Mouse (Mus musculus) erythroblast, embryonic 14.5 days (primary cell): ENCODE measurements around the gene Ltn1. TPM values are rescaled to one million over a fixed set of nuclear protein-coding genes. Genes with fewer than 3 reads are reported as not detected.

Experiments
- H3K27me3 ChIP-seq: 2 replicates; pipeline ENCODE4 v1.6.1; 2012; ENCODE audit warnings: inconsistent platforms; ENCODE audit not compliant: control insufficient read depth
- H3K36me3 ChIP-seq: 2 replicates; pipeline ENCODE4 v1.6.1; 2012; ENCODE audit warnings: mild to moderate bottlenecking, inconsistent platforms; ENCODE audit not compliant: control insufficient read depth
- H3K4me1 ChIP-seq: 2 replicates; pipeline ENCODE4 v1.6.1; 2012; ENCODE audit warnings: inconsistent platforms; ENCODE audit not compliant: control insufficient read depth
- H3K4me3 ChIP-seq: replicated peaks from 2 replicates; pipeline ENCODE3; 2012; ENCODE audit warnings: moderate library complexity, mild to moderate bottlenecking, inconsistent platforms
- H3K9me3 ChIP-seq: 2 replicates; pipeline ENCODE4 v1.6.1; 2012; ENCODE audit warnings: low read length, inconsistent platforms, mixed read lengths; ENCODE audit not compliant: control insufficient read depth
- GATA1 ChIP-seq: IDR thresholded peaks from 2 replicates; pipeline ENCODE4 v1.6.1; 2012; ENCODE audit warnings: low read length, inconsistent platforms, mixed read lengths
- TAL1 ChIP-seq: IDR thresholded peaks from 3 replicates; pipeline ENCODE4 v1.6.1; 2012; ENCODE audit warnings: low read length, inconsistent platforms, mixed read lengths
- polyA plus RNA-seq: library from polyadenylated mRNA; stranded (reverse); fragments of >175 nt; gene quantifications from 2 replicates; pipeline ENCODE4 v1.2.3, GENCODE M21; 2012

Ltn1 gene
- polyA plus RNA-seq, 1 experiment = 0.07 TPM

- TF ChIP-seq GATA1 = no peak
- no peak for TF ChIP-seq TAL1
- H3K27me3 ChIP-seq = no peaks in the 10 kb centered on the region
- no peak overlapping the region for H3K4me3 ChIP-seq
- H3K4me1 ChIP-seq = no peaks in the 10 kb centered on the region
- no peaks in the 10 kb centered on the region for H3K9me3 ChIP-seq
- H3K36me3 ChIP-seq = peaks cover 28% of the 10 kb centered on the region
Measured at GRCm38 (mm10) chr16:87364231-87364630, 68.2 kb downstream of the Ltn1 start.

GRCm38 (mm10) chr16:87360096-87360495 lies 72.3 kb downstream of the Ltn1 start:
- Histone ChIP-seq H3K36me3 (peaks cover 34% of the 10 kb centered on the region), H3K4me1 (no peaks in the 10 kb centered on the region; the same call in 1 of the 2 replicates), H3K4me3 (no peak overlapping the region), H3K9me3 (no peaks in the 10 kb centered on the region), H3K27me3 (no peaks in the 10 kb centered on the region)
- no peak for TF ChIP-seq GATA1
- no peak for TF ChIP-seq TAL1

GRCm38 (mm10) chr16:87354748-87355147 lies 77.7 kb downstream of the Ltn1 start:
- no peak for TF ChIP-seq TAL1
- TF ChIP-seq GATA1 = no peak
- Histone ChIP-seq H3K4me1 (peaks cover 12% of the 10 kb centered on the region), H3K27me3 (no peaks in the 10 kb centered on the region; the same call in 1 of the 2 replicates), H3K36me3 (peaks cover 14% of the 10 kb centered on the region), H3K9me3 (no peaks in the 10 kb centered on the region), H3K4me3 (peak overlapping the region; percentile 96)

GRCm38 (mm10) chr16:87354075-87354583 lies 78.3 kb downstream of the Ltn1 start, which contains the start of gene N6amt1:
N6amt1 (plus strand) TSS chr16:87354185.
- Histone ChIP-seq H3K27me3 (no peaks in the 10 kb centered on the region; the same call in 1 of the 2 replicates), H3K36me3 (peaks cover 13% of the 10 kb centered on the region), H3K9me3 (no peaks in the 10 kb centered on the region), H3K4me1 (peaks cover 12% of the 10 kb centered on the region), H3K4me3 (peak within 1 kb of the TSS; percentile 96)
- TF ChIP-seq GATA1 (no peak), TAL1 (no peak)

- H3K9me3 ChIP-seq = no peaks in the 10 kb centered on the region
- TF ChIP-seq TAL1 (no peak), GATA1 (no peak)
- no peaks in the 10 kb centered on the region; the same call in 1 of the 2 replicates for H3K27me3 ChIP-seq
- H3K4me1 ChIP-seq = peaks cover 12% of the 10 kb centered on the region
- peaks cover 8% of the 10 kb centered on the region for H3K36me3 ChIP-seq
- peak overlapping the region; percentile 96 for H3K4me3 ChIP-seq
Measured at GRCm38 (mm10) chr16:87353605-87354004, 78.8 kb downstream of the Ltn1 start.

GRCm38 (mm10) chr16:87351386-87352105 lies 80.9 kb downstream of the Ltn1 start:
- TF ChIP-seq TAL1 (no peak), GATA1 (no peak)
- no peaks in the 10 kb centered on the region; the same call in 1 of the 2 replicates for H3K27me3 ChIP-seq
- H3K4me3 ChIP-seq = no peak overlapping the region
- H3K36me3 ChIP-seq = no peaks in the 10 kb centered on the region; the same call in none of the 2 replicates
- no peaks in the 10 kb centered on the region for H3K9me3 ChIP-seq
- H3K4me1 ChIP-seq = peaks cover 12% of the 10 kb centered on the region

GRCm38 (mm10) chr16:87348133-87348532 lies 84.3 kb downstream of the Ltn1 start:
- TF ChIP-seq TAL1 (no peak), GATA1 (no peak)
- Histone ChIP-seq H3K9me3 (no peaks in the 10 kb centered on the region), H3K27me3 (no peaks in the 10 kb centered on the region; the same call in 1 of the 2 replicates), H3K4me1 (no peaks in the 10 kb centered on the region), H3K36me3 (no peaks in the 10 kb centered on the region), H3K4me3 (no peak overlapping the region)

- TF ChIP-seq GATA1 (no peak), TAL1 (no peak)
- Histone ChIP-seq H3K27me3 (no peaks in the 10 kb centered on the region), H3K4me1 (no peaks in the 10 kb centered on the region), H3K9me3 (no peaks in the 10 kb centered on the region), H3K4me3 (no peak overlapping the region), H3K36me3 (no peaks in the 10 kb centered on the region)
Measured at GRCm38 (mm10) chr16:87341043-87341572, 91.3 kb downstream of the Ltn1 start.

GRCm38 (mm10) chr16:87334756-87335155 lies 97.7 kb downstream of the Ltn1 start:
- H3K4me3 ChIP-seq = no peak overlapping the region
- no peaks in the 10 kb centered on the region for H3K27me3 ChIP-seq
- H3K9me3 ChIP-seq = no peaks in the 10 kb centered on the region
- TF ChIP-seq TAL1 (no peak), GATA1 (no peak)
- H3K4me1 ChIP-seq = no peaks in the 10 kb centered on the region
- no peaks in the 10 kb centered on the region for H3K36me3 ChIP-seq
